ENCODE assay signal across 18 mouse cellular contexts in the genomic region with DNA sequence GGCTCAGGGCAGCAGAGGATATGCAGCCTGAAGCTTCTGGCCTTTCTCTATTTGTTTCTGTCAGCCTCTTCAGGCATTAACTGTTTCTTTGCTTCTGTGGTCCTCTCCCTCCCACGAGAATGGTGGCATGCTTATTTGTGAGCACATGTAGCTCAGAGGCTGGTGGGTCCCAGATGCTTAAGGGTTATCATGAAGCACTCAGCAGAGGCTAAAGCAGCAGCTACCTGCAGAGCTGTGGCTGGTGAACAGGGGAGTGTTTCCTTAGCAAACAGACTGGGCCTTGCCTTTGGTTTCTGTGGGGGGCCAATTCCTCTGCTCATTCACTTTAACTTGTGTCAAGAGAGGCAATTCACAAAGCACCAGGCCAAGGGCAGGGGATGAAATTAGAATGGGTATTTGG.
A peak's percentile ranks its signal among the peaks of the same experiment; 100 is the strongest.
DNase-seq lines count a peak whose midpoint lies in the region; ATAC-seq and TF ChIP-seq lines count a peak whose summit lies in the region.
"Had no signal": no experiment of that assay in that cellular context is flagged by ENCODE, and none has a peak within 500 bp of the region (broad histone marks: within the 10 kb centered on the region; RNA-seq: fewer than 3 reads in every experiment).

No protein-coding gene starts in this region.

- H3K9ac ChIP-seq in forebrain, embryonic 12.5 days = no peak overlapping the region
- no peak overlapping the region for H3K9ac ChIP-seq in forebrain, embryonic 11.5 days (ENCODE audit: low read length)
- no peak overlapping the region for H3K9ac ChIP-seq in hindbrain, embryonic 16.5 days (ENCODE audit: low read depth, low read length)
- H3K9ac ChIP-seq in hindbrain, postnatal 0 days (replicated peaks; ENCODE audit: low read length) = no peak overlapping the region
- no peak overlapping the region for H3K9ac ChIP-seq in midbrain, embryonic 13.5 days (replicated peaks)
- H3K9ac ChIP-seq in midbrain, postnatal 0 days (replicated peaks; ENCODE audit: low read length, poor library complexity, severe bottlenecking) = no peak overlapping the region
- H3K9ac ChIP-seq in neural tube, embryonic 14.5 days (replicated peaks; ENCODE audit: low read depth, low read length) = no peak overlapping the region
- H3K9ac ChIP-seq: embryonic facial prominence, embryonic 15.5 days; intestine, embryonic 15.5 days; liver, embryonic 12.5 days had no signal

- no peaks in the 10 kb centered on the region for H3K9me3 ChIP-seq in forebrain, embryonic 12.5 days
- no peaks in the 10 kb centered on the region for H3K9me3 ChIP-seq in forebrain, embryonic 11.5 days (ENCODE audit: control insufficient read depth, low read length)
- H3K9me3 ChIP-seq in hindbrain, embryonic 16.5 days (ENCODE audit: control insufficient read depth, low read length) = no peaks in the 10 kb centered on the region
- no peaks in the 10 kb centered on the region for H3K9me3 ChIP-seq in hindbrain, postnatal 0 days (ENCODE audit: low read length)
- H3K9me3 ChIP-seq in midbrain, embryonic 13.5 days = no peaks in the 10 kb centered on the region
- no peaks in the 10 kb centered on the region for H3K9me3 ChIP-seq in midbrain, postnatal 0 days (ENCODE audit: low read length)
- no peaks in the 10 kb centered on the region for H3K9me3 ChIP-seq in neural tube, embryonic 14.5 days (ENCODE audit: control insufficient read depth, low read length)
- H3K9me3 ChIP-seq: embryonic facial prominence, embryonic 15.5 days; heart, embryonic 10.5 days; intestine, embryonic 15.5 days; liver, embryonic 12.5 days had no signal

- DNase-seq in forebrain, embryonic 11.5 days (ENCODE audit: low spot score) = no peak
- no peak for DNase-seq in hindbrain, postnatal 0 days (ENCODE audit: low spot score)
- DNase-seq in midbrain, postnatal 0 days (ENCODE audit: low spot score) = no peak
- DNase-seq in layer of hippocampus, adult 9-10 months (ENCODE audit: low spot score) = no peak
- DNase-seq: adrenal gland, postnatal 10 days; cerebellum, adult 8-10 months; cerebellum, postnatal 36 days; gastrocnemius, postnatal 10 days; heart, postnatal 4 days; lung, adult 18-20 months had no signal

- H3K27me3 ChIP-seq in forebrain, embryonic 12.5 days = no peaks in the 10 kb centered on the region
- H3K27me3 ChIP-seq in forebrain, embryonic 11.5 days (ENCODE audit: control insufficient read depth, insufficient read depth, low read length) = no peaks in the 10 kb centered on the region
- H3K27me3 ChIP-seq in hindbrain, embryonic 16.5 days (replicated peaks; ENCODE audit: control insufficient read depth, insufficient read depth, low read length) = no peaks in the 10 kb centered on the region
- H3K27me3 ChIP-seq in hindbrain, postnatal 0 days (ENCODE audit: insufficient read depth, low read length) = no peaks in the 10 kb centered on the region
- H3K27me3 ChIP-seq in midbrain, embryonic 13.5 days = no peaks in the 10 kb centered on the region
- H3K27me3 ChIP-seq in midbrain, postnatal 0 days (ENCODE audit: insufficient read depth, low read length) = no peaks in the 10 kb centered on the region
- H3K27me3 ChIP-seq in neural tube, embryonic 14.5 days (ENCODE audit: control insufficient read depth, insufficient read depth, low read length) = no peaks in the 10 kb centered on the region
- H3K27me3 ChIP-seq: embryonic facial prominence, embryonic 15.5 days; intestine, embryonic 15.5 days; liver, embryonic 12.5 days had no signal

- 37% methylated on average over 1 of the region's 1 CpGs for WGBS in forebrain, embryonic 12.5 days
- WGBS in forebrain, embryonic 11.5 days = 31% methylated on average over 1 of the region's 1 CpGs
- 15% methylated on average over 1 of the region's 1 CpGs for WGBS in hindbrain, embryonic 16.5 days
- 10% methylated on average over 1 of the region's 1 CpGs for WGBS in hindbrain, postnatal 0 days
- WGBS in midbrain, embryonic 13.5 days = 35% methylated on average over 1 of the region's 1 CpGs
- WGBS in midbrain, postnatal 0 days = 38% methylated on average over 1 of the region's 1 CpGs
- WGBS in neural tube, embryonic 14.5 days = 21% methylated on average over 1 of the region's 1 CpGs

- peaks cover 6% of the 10 kb centered on the region; the same call in 1 of the 2 replicates for H3K4me1 ChIP-seq in forebrain, embryonic 12.5 days
- no peaks in the 10 kb centered on the region for H3K4me1 ChIP-seq in forebrain, embryonic 11.5 days (replicated peaks; ENCODE audit: control insufficient read depth, insufficient read depth, low read length)
- H3K4me1 ChIP-seq in hindbrain, embryonic 16.5 days (ENCODE audit: control insufficient read depth, insufficient read depth, low read depth, low read length) = peaks cover 7% of the 10 kb centered on the region; the same call in 1 of the 2 replicates
- H3K4me1 ChIP-seq in hindbrain, postnatal 0 days (ENCODE audit: insufficient read depth, low read length) = no peaks in the 10 kb centered on the region
- peaks cover 14% of the 10 kb centered on the region for H3K4me1 ChIP-seq in midbrain, embryonic 13.5 days (replicated peaks)
- H3K4me1 ChIP-seq in midbrain, postnatal 0 days (ENCODE audit: insufficient read depth, low read length) = no peaks in the 10 kb centered on the region
- H3K4me1 ChIP-seq in neural tube, embryonic 14.5 days (ENCODE audit: control insufficient read depth, insufficient read depth, low read length) = 0 out of 2 replicates have a peak, but pooled peaks cover 5% of the 10 kb centered on the region
- H3K4me1 ChIP-seq: embryonic facial prominence, embryonic 15.5 days; heart, embryonic 10.5 days; intestine, embryonic 15.5 days; liver, embryonic 12.5 days had no signal

- ATAC-seq in forebrain, embryonic 12.5 days (ENCODE audit: low FRiP score) = no peak
- ATAC-seq in forebrain, embryonic 11.5 days (replicated peaks; ENCODE audit: low FRiP score) = no peak
- ATAC-seq in hindbrain, embryonic 16.5 days = no peak
- ATAC-seq in hindbrain, postnatal 0 days = no peak
- peak; percentile 56; the same call in 1 of the 2 replicates for ATAC-seq in midbrain, embryonic 13.5 days
- ATAC-seq in midbrain, postnatal 0 days (ENCODE audit: low FRiP score) = no peak
- ATAC-seq in neural tube, embryonic 14.5 days (ENCODE audit: low read depth) = no peak
- ATAC-seq: intestine, embryonic 15.5 days; liver, embryonic 12.5 days had no signal

- no peak for TF ChIP-seq CTCF in hindbrain, postnatal 0 days (IDR thresholded peaks at IDR 0.05; ENCODE audit: low read depth)
- TF ChIP-seq CTCF in midbrain, postnatal 0 days (IDR thresholded peaks at IDR 0.05) = no peak

- H3K36me3 ChIP-seq in forebrain, embryonic 12.5 days (replicated peaks) = no peaks in the 10 kb centered on the region
- no peaks in the 10 kb centered on the region for H3K36me3 ChIP-seq in forebrain, embryonic 11.5 days (ENCODE audit: control insufficient read depth, insufficient read depth, low read length)
- no peaks in the 10 kb centered on the region for H3K36me3 ChIP-seq in hindbrain, embryonic 16.5 days (ENCODE audit: control insufficient read depth, insufficient read depth, low read length)
- no peaks in the 10 kb centered on the region for H3K36me3 ChIP-seq in hindbrain, postnatal 0 days (ENCODE audit: insufficient read depth, low read length)
- no peaks in the 10 kb centered on the region for H3K36me3 ChIP-seq in midbrain, embryonic 13.5 days
- no peaks in the 10 kb centered on the region for H3K36me3 ChIP-seq in midbrain, postnatal 0 days (ENCODE audit: insufficient read depth, low read length)
- no peaks in the 10 kb centered on the region for H3K36me3 ChIP-seq in neural tube, embryonic 14.5 days (ENCODE audit: control insufficient read depth, insufficient read depth, low read length)
- H3K36me3 ChIP-seq: embryonic facial prominence, embryonic 15.5 days; heart, embryonic 10.5 days; intestine, embryonic 15.5 days; liver, embryonic 12.5 days had no signal

- peak overlapping the region; percentile 8; the same call in 1 of the 2 replicates for H3K27ac ChIP-seq in forebrain, embryonic 12.5 days
- H3K27ac ChIP-seq in forebrain, embryonic 11.5 days (ENCODE audit: low read depth, low read length) = no peak overlapping the region
- H3K27ac ChIP-seq in hindbrain, embryonic 16.5 days (ENCODE audit: low read depth, low read length) = peak overlapping the region; percentile 31; the same call in 1 of the 2 replicates
- no peak overlapping the region for H3K27ac ChIP-seq in hindbrain, postnatal 0 days
- peak overlapping the region; percentile 41; the same call in 1 of the 2 replicates for H3K27ac ChIP-seq in midbrain, embryonic 13.5 days
- H3K27ac ChIP-seq in midbrain, postnatal 0 days (ENCODE audit: low read depth, low read length) = no peak overlapping the region
- peak overlapping the region; percentile 30; the same call in 1 of the 2 replicates for H3K27ac ChIP-seq in neural tube, embryonic 14.5 days (ENCODE audit: low read depth, low read length)
- H3K27ac ChIP-seq: embryonic facial prominence, embryonic 15.5 days; heart, embryonic 10.5 days; intestine, embryonic 15.5 days; liver, embryonic 12.5 days had no signal

- no peak overlapping the region for H3K4me3 ChIP-seq in forebrain, embryonic 12.5 days (replicated peaks)
- no peak overlapping the region for H3K4me3 ChIP-seq in forebrain, embryonic 11.5 days (ENCODE audit: low read depth, low read length)
- H3K4me3 ChIP-seq in hindbrain, embryonic 16.5 days (ENCODE audit: low read length) = no peak overlapping the region
- no peak overlapping the region for H3K4me3 ChIP-seq in hindbrain, postnatal 0 days (ENCODE audit: low read length)
- H3K4me3 ChIP-seq in midbrain, embryonic 13.5 days (replicated peaks) = no peak overlapping the region
- no peak overlapping the region for H3K4me3 ChIP-seq in midbrain, postnatal 0 days (ENCODE audit: low read depth, low read length)
- H3K4me3 ChIP-seq in neural tube, embryonic 14.5 days (ENCODE audit: low read depth, low read length) = no peak overlapping the region
- H3K4me3 ChIP-seq: embryonic facial prominence, embryonic 15.5 days; heart, embryonic 10.5 days; intestine, embryonic 15.5 days; liver, embryonic 12.5 days had no signal

- H3K4me2 ChIP-seq in forebrain, embryonic 12.5 days = no peak overlapping the region
- no peak overlapping the region for H3K4me2 ChIP-seq in forebrain, embryonic 11.5 days (ENCODE audit: low read depth, low read length, severe bottlenecking)
- H3K4me2 ChIP-seq in hindbrain, embryonic 16.5 days (ENCODE audit: low read length) = no peak overlapping the region
- H3K4me2 ChIP-seq in hindbrain, postnatal 0 days (ENCODE audit: low read depth, low read length) = no peak overlapping the region
- no peak overlapping the region for H3K4me2 ChIP-seq in midbrain, embryonic 13.5 days (replicated peaks)
- H3K4me2 ChIP-seq in midbrain, postnatal 0 days (ENCODE audit: low read depth, low read length, poor library complexity, severe bottlenecking) = no peak overlapping the region
- H3K4me2 ChIP-seq in neural tube, embryonic 14.5 days (ENCODE audit: low read depth, low read length) = no peak overlapping the region
- H3K4me2 ChIP-seq: embryonic facial prominence, embryonic 15.5 days; intestine, embryonic 15.5 days; liver, embryonic 12.5 days had no signal

Comparison
In these comparisons a context has a peak if more than half of its experiments do, and no peak if none do; other contexts are left out.
1. H3K27ac ChIP-seq: peak in forebrain, embryonic 12.5 days (single experiment), hindbrain, embryonic 16.5 days (single experiment), midbrain, embryonic 13.5 days (single experiment) and neural tube, embryonic 14.5 days (single experiment); none in forebrain, embryonic 11.5 days (single experiment), hindbrain, postnatal 0 days (single experiment) and midbrain, postnatal 0 days (single experiment).